Mouse (Mus musculus) liver, embryonic 11.5 days (tissue): Measurements from ENCODE around the gene Nlk. TPM values are rescaled to one million over a fixed set of nuclear protein-coding genes. Genes with fewer than 3 reads are reported as not detected.
A peak's percentile ranks its signal among the peaks of the same experiment; 100 is the strongest.
"Not testable (repeated sequence)": the region's sequence is repeated elsewhere in the genome, so short reads cannot be mapped to it uniquely, and the experiment has no call there.

ENCODE experiments used
- ATAC-seq: fragments of 200-750 bp; cut with Nextera tagmentation; replicated peaks from 2 replicates; pipeline ENCODE4 v1.8.0; 2017; ENCODE audit warnings: moderate number of reproducible peaks, mild to moderate bottlenecking, moderate TSS enrichment, moderate library complexity; ENCODE audit not compliant: low FRiP score
- DNase-seq: peaks from one replicate; pipeline ENCODE4 v3.0.0-alpha.2; 2017; ENCODE audit warnings: low spot score
- H3K27ac ChIP-seq: fragments of 300-500 bp; sonication (generic); 2 replicates; pipeline ENCODE4 v1.5.1; 2014; ENCODE audit warnings: mild to moderate bottlenecking, low read depth, low read length, control low read depth
- H3K27me3 ChIP-seq: fragments of 300-500 bp; sonication (generic); replicated peaks from 2 replicates; pipeline ENCODE4 v1.6.1; 2014; ENCODE audit warnings: low read length, mixed read lengths; ENCODE audit not compliant: control insufficient read depth, insufficient read depth
- H3K36me3 ChIP-seq: fragments of 300-500 bp; sonication (generic); 2 replicates; pipeline ENCODE4 v1.6.1; 2014; ENCODE audit warnings: mild to moderate bottlenecking, low read length, moderate library complexity, mixed read lengths; ENCODE audit not compliant: control insufficient read depth, insufficient read depth
- H3K4me1 ChIP-seq: fragments of 300-500 bp; sonication (generic); replicated peaks from 2 replicates; pipeline ENCODE4 v1.6.1; 2014; ENCODE audit warnings: low read length, mixed read lengths; ENCODE audit not compliant: control insufficient read depth, insufficient read depth
- H3K4me2 ChIP-seq: fragments of 300-500 bp; sonication (generic); 2 replicates; pipeline ENCODE4 v1.6.1; 2014; ENCODE audit warnings: mild to moderate bottlenecking, control low read depth, moderate library complexity
- H3K4me3 ChIP-seq: fragments of 300-500 bp; sonication (generic); 2 replicates; pipeline ENCODE4 v1.5.1; 2014; ENCODE audit warnings: low read depth, low read length, control low read depth
- H3K9ac ChIP-seq: fragments of 300-500 bp; sonication (generic); 2 replicates; pipeline ENCODE4 v1.6.1; 2014; ENCODE audit warnings: low read depth, low read length, control low read depth
- H3K9me3 ChIP-seq: fragments of 300-500 bp; sonication (generic); 2 replicates; pipeline ENCODE4 v1.6.1; 2016; ENCODE audit warnings: low read length, inconsistent platforms, mixed read lengths; ENCODE audit not compliant: control insufficient read depth
- WGBS: fragments of 180-500 bp; shearing (Covaris S2); extraction: QIAGEN DNeasy Blood & Tissue Kit; methylation state at CpG from one replicate; pipeline ENCODE4 v1.1.7; 2014; 5-methylcytosine and 5-hydroxymethylcytosine counted together
- polyA plus RNA-seq: library from polyadenylated mRNA; unstranded; fragments of >200 nt; fragmentation: Nextera tagmentation; extraction: Ambion mirVana; gene quantifications from 2 replicates; pipeline ENCODE4 v1.2.1, GENCODE M21; 2014

Nlk gene
- polyA plus RNA-seq, 1 experiment from 2014 or later, result 17.2 TPM

DNA sequence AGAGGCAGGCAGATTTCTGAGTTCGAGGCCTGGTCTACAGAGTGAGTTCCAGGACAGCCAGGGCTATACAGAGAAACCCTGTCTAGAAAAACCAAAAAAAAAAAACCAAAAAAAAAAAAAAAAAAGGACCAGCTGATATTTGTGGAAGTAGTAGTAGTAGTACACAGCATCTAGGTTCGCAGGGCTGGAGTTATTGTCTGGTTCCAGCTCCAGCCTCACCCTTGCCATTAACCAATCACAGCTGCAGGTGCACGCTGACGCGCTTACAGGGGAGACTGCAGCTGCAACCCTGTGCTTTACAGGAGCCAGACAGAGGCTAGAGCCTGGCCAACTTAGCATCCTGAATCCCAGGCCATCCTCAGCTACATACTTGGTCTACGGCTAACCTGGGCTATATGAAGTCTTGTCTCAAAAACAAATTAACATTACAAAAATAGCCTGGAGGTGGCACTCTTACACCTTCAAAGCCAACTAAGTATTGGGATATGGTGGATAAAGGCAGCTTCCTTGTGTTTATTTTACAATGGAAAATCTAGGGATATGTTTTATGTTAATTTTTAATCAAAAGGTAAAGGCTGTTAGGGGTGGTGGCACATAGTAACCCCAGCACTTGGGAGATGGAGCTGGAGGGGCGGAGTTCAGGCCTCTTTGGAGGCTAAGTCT is 152.6 kb downstream of the Nlk start:
- Histone ChIP-seq H3K4me1 (peaks cover 20% of the 10 kb centered on the region), H3K36me3 (peaks cover 15% of the 10 kb centered on the region), H3K4me2 (no peak overlapping the region), H3K27me3 (no peaks in the 10 kb centered on the region), H3K4me3 (no peak overlapping the region), H3K9ac (no peak overlapping the region), H3K9me3 (no peaks in the 10 kb centered on the region), H3K27ac (no peak overlapping the region)
- WGBS, result 89% methylated on average over 7 of the region's 7 CpGs
- DNase-seq (no peak), ATAC-seq (no peak)

DNA sequence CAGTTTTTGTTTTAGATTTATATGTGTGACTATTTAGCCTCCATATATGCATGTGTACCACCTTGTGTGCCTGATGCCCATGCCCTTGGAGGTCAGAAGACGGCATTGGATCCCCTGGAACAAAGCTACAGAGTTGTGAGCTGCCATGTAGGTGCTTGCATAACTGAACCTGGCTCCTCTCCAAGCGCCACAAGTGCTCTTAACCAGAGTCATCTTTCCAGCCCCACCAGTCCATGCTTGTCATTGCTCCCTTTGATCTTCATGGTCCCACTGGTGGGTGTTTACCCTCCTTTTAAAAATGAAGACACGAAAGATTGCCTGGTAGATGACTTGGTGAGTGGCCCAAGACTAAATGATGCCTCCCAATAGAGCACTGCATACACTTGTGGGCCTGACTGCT is 156.8 kb downstream of the Nlk start:
- no peak for DNase-seq
- Histone ChIP-seq H3K4me2 (no peak overlapping the region), H3K36me3 (peaks cover 18% of the 10 kb centered on the region), H3K4me3 (no peak overlapping the region), H3K4me1 (peaks cover 15% of the 10 kb centered on the region), H3K9me3 (no peaks in the 10 kb centered on the region), H3K9ac (no peak overlapping the region), H3K27me3 (no peaks in the 10 kb centered on the region), H3K27ac (no peak overlapping the region)
- WGBS, result 87% methylated on average over 3 of the region's 3 CpGs
- ATAC-seq, result no peak

DNA sequence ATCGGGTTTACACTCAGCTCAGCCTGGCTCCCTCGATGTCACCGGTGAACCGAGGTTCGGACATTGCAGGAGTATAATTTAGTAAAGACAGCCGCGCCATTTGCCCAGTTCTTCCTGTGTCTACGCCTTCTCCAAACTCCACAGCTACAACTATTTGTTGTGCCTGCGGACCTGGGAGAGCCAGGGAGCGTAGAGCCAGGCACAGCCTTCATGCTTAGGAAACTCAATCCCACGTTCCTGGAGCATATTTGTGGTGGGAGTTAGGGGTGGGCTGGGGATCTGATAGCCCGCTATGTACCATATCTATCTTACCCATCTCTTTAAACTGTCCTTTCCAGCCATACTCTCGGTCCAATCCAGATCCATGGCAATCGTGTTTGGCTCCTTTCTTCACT is 160.5 kb downstream of the Nlk start:
- peak overlapping the region; percentile 81 for H3K27ac ChIP-seq
- ATAC-seq (peak; percentile 2; the same call in 1 of the 2 replicates), DNase-seq (no peak)
- H3K36me3 ChIP-seq, result peaks cover 8% of the 10 kb centered on the region
- peak overlapping the region; percentile 83 for H3K4me3 ChIP-seq
- H3K4me2 ChIP-seq, result peak overlapping the region; percentile 94
- peaks cover 19% of the 10 kb centered on the region; the same call in 1 of the 2 replicates for H3K4me1 ChIP-seq
- peak overlapping the region; percentile 93 for H3K9ac ChIP-seq
- no peaks in the 10 kb centered on the region for H3K27me3 ChIP-seq
- WGBS, result 2% methylated on average over 14 of the region's 14 CpGs
- H3K9me3 ChIP-seq, result no peaks in the 10 kb centered on the region

DNA sequence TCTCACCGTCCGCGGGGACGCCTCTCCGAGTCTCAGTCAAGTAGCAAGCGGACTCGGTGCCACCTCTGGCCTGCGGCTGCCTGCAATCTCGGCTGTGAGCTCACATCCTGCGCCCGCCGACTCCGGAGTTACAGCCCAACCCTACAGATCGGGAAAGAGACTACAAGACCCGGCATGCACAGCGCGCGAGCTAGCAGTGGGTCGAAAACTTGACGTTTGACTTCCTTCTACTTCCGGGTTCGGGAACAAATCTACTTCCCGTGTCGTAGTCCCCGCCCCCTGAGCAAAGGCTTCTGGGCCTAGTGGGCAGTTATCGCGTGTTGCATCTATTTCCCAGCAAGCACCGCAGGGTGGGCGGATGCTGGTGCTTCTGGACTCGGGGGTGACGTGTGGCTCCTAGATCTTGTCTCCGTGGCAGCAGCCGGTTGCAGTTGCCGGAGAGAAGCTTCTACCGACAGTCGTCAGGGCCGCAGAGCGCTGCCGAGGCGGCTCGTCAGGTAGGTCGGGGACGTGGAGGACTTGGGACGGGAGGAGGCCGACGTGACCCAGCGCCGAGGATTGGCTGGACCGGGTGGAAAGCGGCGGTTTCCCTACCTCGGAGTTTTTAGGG is 161.0 kb downstream of the Nlk start, which contains the start of the genes Tnfaip1 and Ift20:
Gene Tnfaip1, minus strand, starts transcription at position 253 of the 610 bp plus-strand sequence.
Gene Ift20, plus strand, starts transcription at position 282 of the 610 bp plus-strand sequence.
- Histone ChIP-seq H3K4me1 (peaks cover 19% of the 10 kb centered on the region; the same call in 1 of the 2 replicates), H3K27ac (peak within 1 kb of the TSS; percentile 81), H3K9ac (peak within 1 kb of the TSS; percentile 93), H3K4me3 (peak within 1 kb of the TSS; percentile 83), H3K4me2 (peak within 1 kb of the TSS; percentile 94), H3K36me3 (peaks cover 8% of the 10 kb centered on the region), H3K9me3 (no peaks in the 10 kb centered on the region), H3K27me3 (no peaks in the 10 kb centered on the region)
- WGBS, result under 1% methylated on average over 52 of the region's 52 CpGs
- peak; percentile 96 for DNase-seq
- ATAC-seq, result peak; percentile 97

DNA sequence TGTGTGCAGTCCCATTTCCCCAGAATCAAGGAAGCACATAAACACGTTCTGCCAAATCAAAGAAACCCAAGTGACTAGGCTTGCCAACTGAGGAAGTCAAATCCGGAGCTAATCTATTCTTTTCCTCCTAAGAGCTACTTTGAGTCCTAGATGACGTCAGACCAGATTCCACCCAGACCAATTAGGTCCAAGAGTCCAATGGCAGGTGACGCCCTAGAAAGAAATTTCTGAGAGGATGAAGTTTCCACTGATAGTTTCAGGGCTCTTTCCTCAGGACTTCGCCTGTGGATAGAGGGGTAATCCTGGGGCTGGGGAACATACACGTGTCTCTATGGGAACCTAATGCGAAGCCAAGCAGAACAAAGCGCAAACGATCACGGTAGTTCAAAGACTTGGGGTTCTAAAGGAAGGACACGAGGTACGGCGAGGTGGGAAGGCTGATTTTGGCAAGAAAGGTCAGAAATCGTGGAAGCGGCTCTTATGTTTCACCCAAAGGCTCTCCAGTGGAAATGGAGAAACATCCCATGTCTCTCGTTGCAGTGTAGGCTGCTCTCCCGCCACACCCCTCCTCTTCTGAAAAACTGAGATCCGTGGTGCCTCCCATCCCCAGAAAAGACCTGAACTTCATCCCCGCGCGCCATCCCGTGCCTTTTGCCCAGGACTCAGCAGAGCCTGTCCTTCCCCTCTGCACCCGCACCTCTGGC is 161.6 kb downstream of the Nlk start:
- ATAC-seq (no peak), DNase-seq (peak; percentile 42)
- Histone ChIP-seq H3K27ac (peak overlapping the region; percentile 72), H3K36me3 (peaks cover 5% of the 10 kb centered on the region; the same call in 1 of the 2 replicates), H3K4me1 (peaks cover 19% of the 10 kb centered on the region; the same call in 1 of the 2 replicates), H3K9ac (peak overlapping the region; percentile 60), H3K4me2 (peak overlapping the region; percentile 94), H3K4me3 (peak overlapping the region; percentile 83), H3K27me3 (no peaks in the 10 kb centered on the region), H3K9me3 (no peaks in the 10 kb centered on the region)
- under 1% methylated on average over 23 of the region's 23 CpGs for WGBS

DNA sequence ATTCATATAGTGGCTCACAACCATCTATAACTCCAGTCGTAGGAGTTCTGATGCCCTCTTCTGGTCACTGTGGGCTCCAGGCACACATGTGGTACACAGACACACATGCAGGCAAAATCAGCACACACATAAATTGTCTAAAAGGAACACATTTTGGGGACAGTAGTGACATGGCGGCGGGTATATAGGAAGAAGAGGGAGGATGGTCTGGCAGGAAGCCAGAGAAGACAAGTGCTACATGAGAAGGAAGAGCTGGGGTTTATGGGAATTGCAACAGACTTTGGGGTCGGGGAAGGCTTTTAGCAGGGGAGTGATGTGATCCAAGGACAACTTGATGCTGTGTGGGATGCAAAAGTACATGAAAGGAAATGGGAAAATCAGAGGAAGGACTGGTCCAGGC is 162.7 kb downstream of the Nlk start:
- WGBS, result 83% methylated on average over 4 of the region's 4 CpGs
- Histone ChIP-seq H3K36me3 (peaks cover 9% of the 10 kb centered on the region), H3K27ac (no peak overlapping the region), H3K9me3 (no peaks in the 10 kb centered on the region), H3K4me2 (peak overlapping the region; percentile 94), H3K9ac (no peak overlapping the region), H3K4me1 (peaks cover 19% of the 10 kb centered on the region; the same call in 1 of the 2 replicates), H3K4me3 (peak overlapping the region; percentile 83; the same call in 1 of the 2 replicates), H3K27me3 (no peaks in the 10 kb centered on the region)
- DNase-seq (no peak), ATAC-seq (no peak)

DNA sequence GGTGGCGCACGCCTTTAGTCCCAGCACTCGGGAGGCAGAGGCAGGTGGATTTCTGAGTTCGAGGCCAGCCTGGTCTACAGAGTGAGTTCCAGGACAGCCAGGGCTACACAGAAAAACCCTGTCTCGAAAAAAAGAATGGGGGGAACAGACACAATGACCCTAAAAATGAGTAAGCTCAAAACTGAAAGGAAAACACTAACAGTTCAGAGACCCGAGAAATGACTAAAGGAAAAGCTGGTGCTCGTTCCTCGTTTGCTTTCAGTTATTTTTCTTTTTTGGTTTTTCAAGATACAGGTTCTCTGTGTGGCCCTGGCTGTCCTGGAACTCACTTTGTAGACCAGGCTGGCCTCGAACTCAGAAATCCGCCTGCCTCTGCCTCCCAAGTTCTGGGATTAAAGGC is 165.7 kb downstream of the Nlk start:
- H3K4me1 ChIP-seq, H3K4me3 ChIP-seq, H3K9ac ChIP-seq, H3K4me2 ChIP-seq, H3K9me3 ChIP-seq, DNase-seq, H3K27ac ChIP-seq, ATAC-seq, H3K27me3 ChIP-seq: not testable (repeated sequence)
- 84% methylated on average over 10 of the region's 10 CpGs for WGBS
- H3K36me3 ChIP-seq, result peaks cover 16% of the 10 kb centered on the region

DNA sequence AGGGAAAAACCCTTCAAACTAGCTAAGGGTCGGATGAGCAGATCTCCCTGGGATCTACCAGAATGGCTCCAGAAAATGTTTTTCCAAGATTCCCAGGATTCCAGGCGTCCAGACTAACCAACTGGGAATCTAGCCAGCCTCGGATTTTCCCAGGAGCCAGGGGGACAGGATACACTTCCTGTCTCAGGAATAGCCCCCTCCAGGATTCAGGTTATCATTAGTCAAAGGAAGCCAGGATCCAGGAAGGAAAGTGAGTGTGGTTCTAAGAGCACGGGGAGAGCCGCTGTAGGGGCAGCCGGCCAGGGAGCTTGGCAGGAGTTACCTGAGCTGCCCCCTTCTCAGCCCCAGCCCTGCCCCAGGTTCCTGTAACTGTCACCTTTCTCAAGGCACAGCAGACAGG is 166.1 kb downstream of the Nlk start:
- DNase-seq, result no peak
- 69% methylated on average over 6 of the region's 6 CpGs for WGBS

More for the DNA sequence above, 166.1 kb downstream of the Nlk start:
- Histone ChIP-seq H3K4me3 (no peak overlapping the region), H3K36me3 (peaks cover 16% of the 10 kb centered on the region), H3K4me1 (peaks cover 10% of the 10 kb centered on the region; the same call in 1 of the 2 replicates), H3K27ac (no peak overlapping the region; the same call in 1 of the 2 replicates), H3K9me3 (no peaks in the 10 kb centered on the region), H3K4me2 (no peak overlapping the region), H3K9ac (no peak overlapping the region), H3K27me3 (no peaks in the 10 kb centered on the region)
- no peak for ATAC-seq
